Mouse (Mus musculus) inflammation-experienced regulatory T-cells, adult 6 months (primary cell): ENCODE measurements around the gene Mier2. TPM values are rescaled to one million over a fixed set of nuclear protein-coding genes. Genes with fewer than 3 reads are reported as not detected.

ENCODE experiments used
- polyA plus RNA-seq, 3 experiments: library from polyadenylated mRNA; unstranded; fragments of 100-300 nt; shearing (Covaris generic); gene quantifications; one replicate each; pipeline ENCODE4 v1.2.1; 2017

Gene Mier2
- polyA plus RNA-seq, 3 experiments from 2014 or later: 11.6 to 15.0 (median 13.1) TPM

Other genes starting within 250 kb of the Mier2 start
- gene Vmn2r82, start 198.7 kb downstream of the Mier2 start, polyA plus RNA-seq: under 1 TPM in 2 of 3 experiments, not detected in 1; 0.20 to 0.24 TPM
- gene Vmn2r83, start 86.5 kb downstream of the Mier2 start, polyA plus RNA-seq: not detected
- 1 to 10 TPM; 2.4 to 5.8 (median 2.9) TPM for gene Plpp2, start 21.4 kb downstream of the Mier2 start, polyA plus RNA-seq
- gene Theg, start 32.1 kb upstream of the Mier2 start, polyA plus RNA-seq: not detected
- gene C2cd4c, start 58.8 kb upstream of the Mier2 start, polyA plus RNA-seq: not detected
- not detected for gene Shc2, start 82.7 kb upstream of the Mier2 start, polyA plus RNA-seq
- gene Odf3l2, start 90.5 kb upstream of the Mier2 start, polyA plus RNA-seq: not detected
- not detected for gene Madcam1, start 109.4 kb upstream of the Mier2 start, polyA plus RNA-seq
- 10 to 100 TPM; 15.9 to 25.7 (median 17.5) TPM for gene Tpgs1, start 114.2 kb upstream of the Mier2 start, polyA plus RNA-seq
- 10 to 100 TPM; 13.9 to 26.7 (median 20.5) TPM for gene Cdc34, start 127.0 kb upstream of the Mier2 start, polyA plus RNA-seq
- gene Gzmm, start 133.8 kb upstream of the Mier2 start, polyA plus RNA-seq: 1 to 10 TPM in 1 of 3 experiments, under 1 TPM in 2; 0.62 to 3.2 (median 0.94) TPM
- gene Bsg, start 149.3 kb upstream of the Mier2 start, polyA plus RNA-seq: 100 to 1,000 TPM; 116 to 152 (median 121) TPM
- gene Hcn2, start 161.4 kb upstream of the Mier2 start, polyA plus RNA-seq: not detected
- 10 to 100 TPM; 10.6 to 19.2 (median 17.1) TPM for gene Polrmt, start 191.4 kb upstream of the Mier2 start, polyA plus RNA-seq
- under 1 TPM in 1 of 3 experiments, not detected in 2; 0.24 TPM for gene Fgf22, start 199.9 kb upstream of the Mier2 start, polyA plus RNA-seq
- gene Rnf126, start 211.8 kb upstream of the Mier2 start, polyA plus RNA-seq: 1 to 10 TPM; 2.1 to 2.8 (median 2.7) TPM
- gene Fstl3, start 222.1 kb upstream of the Mier2 start, polyA plus RNA-seq: 1 to 10 TPM in 1 of 3 experiments, under 1 TPM in 1, not detected in 1; 0.21 to 1.2 TPM
- 1 to 10 TPM in 1 of 3 experiments, under 1 TPM in 1, not detected in 1; 0.57 to 1.1 TPM for gene Prss57, start 235.8 kb upstream of the Mier2 start, polyA plus RNA-seq
- under 1 TPM in 1 of 3 experiments, not detected in 2; 0.43 TPM for gene Palm, start 238.4 kb upstream of the Mier2 start, polyA plus RNA-seq